Mouse (Mus musculus) neutrophil, adult 5-6 weeks (primary cell): ENCODE measurements around the gene Ccdc117. TPM values are rescaled to one million over a fixed set of nuclear protein-coding genes. Genes with fewer than 3 reads are reported as not detected.
"Not testable (repeated sequence)": the region's sequence is repeated elsewhere in the genome, so short reads cannot be mapped to it uniquely, and the experiment has no call there.

ENCODE experiments used
- ATAC-seq: fragments of 151-379, 151-347 bp; 2 replicates; pipeline ENCODE4 v1.8.0; 2017; ENCODE audit warnings: mild to moderate bottlenecking, moderate TSS enrichment; ENCODE audit not compliant: insufficient number of reproducible peaks, poor library complexity, low FRiP score, severe bottlenecking; ENCODE audit errors: extremely low read depth
- total RNA-seq: library from RNA; stranded (forward); fragments of 200-1000 nt; gene quantifications from 2 replicates; pipeline ENCODE4 v1.2.3, GENCODE M21; 2017

Ccdc117 gene
- 40.0 and 42.0 TPM in 2 replicates for total RNA-seq

DNA sequence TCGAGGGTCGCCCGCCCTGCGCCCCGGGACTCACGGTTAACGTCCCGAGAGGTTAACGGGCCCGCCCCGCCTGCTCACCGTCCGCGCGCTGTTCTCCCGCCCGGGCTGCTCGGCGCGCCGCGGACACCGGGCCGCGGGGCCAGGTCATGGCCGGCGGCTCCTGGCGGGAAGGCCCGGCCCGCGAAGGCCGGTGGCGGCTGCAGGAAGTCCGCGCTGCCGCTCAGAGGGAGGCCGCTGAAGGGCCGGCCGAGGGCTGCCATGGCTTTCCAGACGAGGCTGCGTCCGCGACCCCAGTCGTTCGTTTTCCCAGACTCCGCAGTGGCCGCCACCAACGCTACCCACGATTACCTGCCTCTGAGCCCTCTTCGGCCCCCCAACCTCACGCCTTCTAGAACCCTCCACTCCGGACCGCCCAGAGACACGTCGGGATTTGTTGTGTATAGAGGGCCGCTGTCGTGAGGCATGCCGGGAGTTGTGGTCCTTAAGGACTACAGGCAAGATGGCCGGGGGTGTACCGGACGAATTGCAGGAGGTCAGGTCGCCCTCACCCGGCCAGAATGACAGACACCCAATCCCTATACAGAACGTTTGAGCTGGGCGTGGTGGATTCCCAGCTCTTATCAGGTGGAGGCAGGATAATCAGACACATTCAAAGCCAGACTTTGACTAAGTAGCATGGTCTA, at the start of gene Ccdc117:
Gene Ccdc117, minus strand, starts transcription at position 389 of the 683 bp plus-strand sequence.
- peak; percentile 98 for ATAC-seq

DNA sequence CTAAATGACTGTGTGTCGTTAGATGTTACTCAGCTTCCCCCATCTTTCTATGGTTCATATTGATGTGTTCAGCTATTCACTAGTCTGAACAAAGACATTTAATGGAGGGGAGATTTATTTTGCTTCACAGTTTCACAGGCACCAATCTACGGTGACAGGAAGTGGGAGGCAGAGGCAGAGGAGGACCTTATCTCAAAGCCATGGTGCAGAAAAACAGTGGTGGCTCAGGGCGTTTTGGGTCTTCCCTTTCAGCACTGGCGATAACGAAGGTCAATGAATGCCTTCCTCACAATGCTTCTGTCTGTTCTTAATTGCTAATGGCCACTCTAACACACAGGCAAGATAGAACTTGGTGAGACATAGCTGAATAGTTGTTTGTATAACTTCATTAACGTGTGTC, 33.1 kb upstream of the Ccdc117 start:
- no peak for ATAC-seq

DNA sequence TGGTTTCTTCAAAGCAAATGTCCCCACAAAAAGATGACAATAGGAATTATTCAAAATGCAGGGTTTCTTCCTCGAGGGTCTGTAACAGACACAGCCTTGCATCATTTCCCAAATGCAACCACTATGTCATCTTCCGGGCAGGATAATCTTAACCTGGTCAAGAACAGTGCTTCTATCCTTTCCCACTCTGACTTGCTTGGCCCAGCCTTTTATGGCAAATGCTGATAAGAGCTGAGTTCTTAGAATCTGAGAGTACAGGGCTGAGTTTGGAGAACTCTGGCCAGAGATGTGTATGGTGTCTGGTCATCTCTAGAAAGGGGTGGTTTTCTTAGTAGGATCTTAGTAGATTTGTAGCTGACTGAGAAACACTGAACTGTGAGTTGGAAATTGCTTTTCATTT, 31.8 kb upstream of the Ccdc117 start:
- no peak for ATAC-seq

- no peak for ATAC-seq
Observed at GRCm38 (mm10) chr11:5571856-5572255, 29.9 kb upstream of the Ccdc117 start.

DNA sequence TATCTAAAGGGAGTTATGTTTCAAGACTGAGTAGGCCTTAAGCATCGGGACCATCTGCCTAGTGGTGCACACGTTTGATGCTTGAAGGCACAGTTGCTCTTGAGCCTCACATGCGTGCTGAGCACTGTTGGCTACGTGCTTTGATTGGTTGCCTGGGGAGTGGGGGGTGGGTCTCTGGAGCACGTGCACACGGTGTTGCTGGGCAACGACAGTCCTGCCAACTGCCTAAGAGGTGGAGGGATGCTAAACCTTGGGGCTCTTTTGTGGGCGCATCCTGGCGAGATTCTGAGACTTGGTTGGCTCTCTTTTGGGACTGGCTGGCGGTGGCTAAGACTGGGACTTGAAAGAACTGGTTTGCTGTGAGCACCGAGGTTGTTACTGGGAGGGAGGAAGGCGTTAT, 27.5 kb upstream of the Ccdc117 start, which contains the start of gene Ankrd36:
Gene Ankrd36, plus strand, starts transcription at position 211 of the 400 bp plus-strand sequence.
- no peak for ATAC-seq

- ATAC-seq: no peak
Observed at GRCm38 (mm10) chr11:5568082-5568481, 26.1 kb upstream of the Ccdc117 start.

- ATAC-seq: no peak
Observed at GRCm38 (mm10) chr11:5567654-5568053, 25.7 kb upstream of the Ccdc117 start.

GRCm38 (mm10) chr11:5566506-5566905, 24.5 kb upstream of the Ccdc117 start:
- no peak for ATAC-seq

DNA sequence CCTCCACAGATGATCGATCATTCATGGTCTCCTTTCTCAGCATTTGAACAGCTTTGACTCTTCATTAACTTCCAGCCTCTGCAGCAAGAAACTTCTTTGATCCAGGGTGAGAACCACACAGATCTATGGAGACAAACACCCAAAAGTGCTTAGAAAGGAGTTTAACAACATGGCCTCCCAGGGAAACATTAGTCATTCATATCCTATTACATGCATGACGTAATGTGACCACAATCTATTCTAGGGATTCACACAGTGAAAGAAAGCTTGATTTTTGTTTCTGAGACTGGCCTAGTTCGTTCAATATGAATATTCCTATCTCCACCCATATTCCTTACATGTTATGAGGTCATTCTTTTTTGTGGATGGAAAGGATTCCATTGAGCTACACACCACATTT, 23.6 kb upstream of the Ccdc117 start:
- no peak for ATAC-seq

DNA sequence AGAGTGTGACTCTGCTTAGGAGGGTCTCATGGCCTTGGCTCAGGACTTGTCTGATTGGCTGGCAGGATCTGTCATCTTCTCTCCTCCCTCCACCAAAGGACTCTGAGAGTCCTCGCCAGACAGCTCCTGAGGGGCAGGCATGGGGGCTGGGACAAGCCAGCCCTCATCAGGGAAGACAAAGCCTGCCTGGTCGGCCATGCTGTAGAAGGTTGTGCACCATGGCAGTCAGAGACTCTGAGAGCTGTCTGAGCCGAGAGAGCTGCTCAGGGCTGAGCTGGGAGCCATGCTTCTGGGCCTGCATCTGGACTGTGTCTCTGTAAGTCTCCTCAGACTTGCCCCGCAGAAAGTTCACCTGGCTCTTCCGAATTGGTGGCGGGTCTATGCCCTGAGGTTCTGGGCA, 21.9 kb upstream of the Ccdc117 start:
- ATAC-seq: no peak

DNA sequence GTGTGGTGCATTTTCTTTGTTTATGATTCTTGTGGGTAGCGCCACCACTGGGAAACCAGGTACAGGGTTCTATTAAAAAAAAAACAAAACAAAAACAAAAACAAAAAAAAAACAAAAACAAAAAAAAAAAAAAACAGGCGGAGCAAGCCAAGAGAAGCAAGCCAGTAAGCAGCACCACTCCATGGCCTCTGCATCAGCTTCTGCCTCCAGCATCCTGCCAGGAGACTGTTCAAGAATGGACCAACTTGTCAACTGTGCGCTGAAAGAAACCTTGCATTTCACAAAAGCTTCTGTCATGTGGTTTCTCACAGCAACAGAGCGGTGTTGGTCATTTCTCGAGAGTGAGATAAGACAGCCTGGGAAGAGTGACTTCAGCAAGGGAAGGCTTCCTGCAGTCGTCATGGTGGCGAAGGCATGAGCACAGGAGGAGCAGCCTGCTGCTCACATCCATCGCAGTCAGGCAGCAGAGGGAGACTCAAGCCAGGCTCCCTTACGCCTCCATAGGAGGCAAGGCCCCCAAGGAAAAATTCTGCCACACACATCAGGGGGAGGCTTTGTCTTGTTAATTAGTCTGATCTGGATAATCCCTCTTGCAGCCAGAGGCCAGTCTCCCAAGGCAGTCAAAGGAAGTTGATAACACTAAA, 20.8 kb upstream of the Ccdc117 start:
- no peak for ATAC-seq

DNA sequence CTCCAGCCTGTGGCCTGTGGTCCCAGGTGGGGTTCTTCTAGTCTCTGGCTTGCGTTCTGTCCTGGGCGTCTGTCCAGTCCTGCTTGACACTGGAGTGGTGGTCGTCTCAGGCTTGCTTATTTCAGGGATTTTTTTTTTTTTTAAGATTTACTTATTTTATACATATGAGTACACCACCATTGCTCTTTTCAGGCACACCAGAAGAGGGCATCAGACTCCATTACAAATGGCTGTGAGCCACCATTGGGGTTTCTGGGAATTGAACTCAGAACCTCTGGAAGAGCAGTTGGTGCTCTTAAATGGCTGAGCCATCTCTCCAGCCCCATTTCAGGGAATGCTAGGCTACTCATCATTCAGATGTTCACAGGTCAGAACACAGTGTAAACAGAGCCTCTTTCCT, 18.3 kb upstream of the Ccdc117 start:
- ATAC-seq: no peak

GRCm38 (mm10) chr11:5551931-5552330, 9.9 kb upstream of the Ccdc117 start:
- ATAC-seq: no peak

- no peak for ATAC-seq
Observed at GRCm38 (mm10) chr11:5551430-5551829, 9.4 kb upstream of the Ccdc117 start.

GRCm38 (mm10) chr11:5546693-5547092, 4.7 kb upstream of the Ccdc117 start:
- ATAC-seq: no peak

DNA sequence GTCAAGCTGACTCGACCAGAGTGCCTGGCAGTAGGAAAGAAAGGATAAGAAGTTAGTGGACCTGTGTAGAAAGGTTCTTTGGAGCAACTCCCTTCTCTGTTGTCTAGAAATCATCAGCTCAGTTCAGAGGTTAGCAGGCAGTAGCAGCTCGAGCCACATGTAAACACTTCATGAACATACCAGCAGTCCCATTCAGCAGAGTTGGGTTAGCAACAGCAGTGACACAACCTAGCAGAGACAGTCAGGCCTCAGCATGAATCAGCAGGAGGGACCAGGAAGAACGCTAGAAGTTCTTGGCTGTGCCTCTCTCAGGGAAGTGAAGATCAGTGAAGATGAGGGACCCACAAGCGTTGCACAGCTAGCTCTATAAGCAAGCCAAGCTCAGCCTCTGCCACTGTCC, 3.5 kb upstream of the Ccdc117 start:
- no peak for ATAC-seq

GRCm38 (mm10) chr11:5544709-5545108, 2.7 kb upstream of the Ccdc117 start:
- ATAC-seq: not testable (repeated sequence)

DNA sequence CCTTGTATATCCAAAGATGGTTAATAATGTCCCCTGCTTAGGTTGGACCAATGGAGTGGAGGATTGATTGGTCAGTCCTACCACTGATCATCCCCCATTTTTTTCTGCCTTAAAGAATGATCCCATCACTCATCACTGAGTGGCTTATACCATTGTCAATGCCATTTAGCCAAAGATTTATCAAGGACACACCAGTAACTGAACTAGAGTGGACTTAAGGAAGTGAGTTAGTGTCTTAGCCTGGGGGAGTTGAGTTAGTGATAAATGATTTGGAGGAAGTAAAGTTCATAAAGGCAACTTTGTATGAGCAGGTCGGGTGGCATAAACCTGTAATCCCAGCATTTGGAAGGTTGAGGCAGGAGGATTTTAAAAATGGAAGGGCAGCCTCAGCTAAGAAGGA, 1.3 kb upstream of the Ccdc117 start:
- no peak for ATAC-seq

GRCm38 (mm10) chr11:5542482-5543185, 647 bp upstream of the Ccdc117 start:
- no peak for ATAC-seq

DNA sequence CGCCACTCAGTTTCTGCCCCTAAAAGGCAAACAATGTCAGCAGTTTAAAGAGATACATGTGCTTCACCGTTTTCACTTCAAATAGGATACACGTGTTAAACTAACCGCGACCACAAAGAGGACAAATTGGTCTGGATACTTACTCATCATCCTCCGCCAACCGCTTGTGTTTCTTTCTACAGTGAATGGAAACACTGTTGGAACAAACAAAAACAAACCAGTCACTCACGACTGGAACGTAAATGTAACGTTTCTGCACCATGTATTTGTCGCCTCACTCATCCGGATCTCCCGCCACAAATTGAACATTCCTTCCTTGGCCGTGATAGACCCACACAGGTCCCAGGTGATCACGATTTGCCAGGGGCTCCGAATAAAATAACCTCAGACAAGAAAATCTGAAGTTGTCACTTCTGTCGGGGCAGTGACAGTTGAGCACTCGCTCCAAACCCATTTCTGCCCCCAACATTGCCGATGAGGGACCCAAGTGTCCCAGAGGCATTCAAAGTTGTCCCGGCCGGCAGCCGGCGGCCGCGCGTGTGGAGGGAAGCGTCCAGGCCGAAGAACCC, 673 bp downstream of the Ccdc117 start:
- ATAC-seq: no peak
